Mouse (Mus musculus) forebrain, embryonic 16.5 days (tissue): ENCODE measurements around the gene Slc47a1. TPM values are rescaled to one million over a fixed set of nuclear protein-coding genes. Genes with fewer than 3 reads are reported as not detected.
"Not testable (repeated sequence)": the region's sequence is repeated elsewhere in the genome, so short reads cannot be mapped to it uniquely, and the experiment has no call there.

ENCODE experiments used
- ATAC-seq: fragments of 200-750 bp; cut with Nextera tagmentation; 2 replicates; pipeline ENCODE4 v1.8.0; 2017; ENCODE audit warnings: mild to moderate bottlenecking, moderate library complexity
- H3K27ac ChIP-seq: fragments of 300-500 bp; sonication (generic); 2 replicates; pipeline ENCODE4 v1.5.1; 2014; ENCODE audit warnings: low read length, control low read depth
- H3K27me3 ChIP-seq: fragments of 300-500 bp; sonication (generic); replicated peaks from 2 replicates; pipeline ENCODE4 v1.6.1; 2014; ENCODE audit warnings: low read length; ENCODE audit not compliant: control insufficient read depth, insufficient read depth
- H3K36me3 ChIP-seq: fragments of 300-500 bp; sonication (generic); 2 replicates; pipeline ENCODE4 v1.6.1; 2014; ENCODE audit not compliant: control insufficient read depth, insufficient read depth
- H3K4me1 ChIP-seq: fragments of 300-500 bp; sonication (generic); replicated peaks from 2 replicates; pipeline ENCODE4 v1.6.1; 2014; ENCODE audit warnings: low read length; ENCODE audit not compliant: control insufficient read depth, insufficient read depth
- H3K4me2 ChIP-seq: fragments of 300-500 bp; sonication (generic); 2 replicates; pipeline ENCODE4 v1.6.1; 2014; ENCODE audit warnings: mild to moderate bottlenecking, low read length, control low read depth
- H3K4me3 ChIP-seq: fragments of 300-500 bp; sonication (generic); replicated peaks from 2 replicates; pipeline ENCODE4 v1.5.1; 2014; ENCODE audit warnings: mild to moderate bottlenecking, low read length, control low read depth
- H3K9ac ChIP-seq: fragments of 300-500 bp; sonication (generic); replicated peaks from 2 replicates; pipeline ENCODE4 v1.6.1; 2014; ENCODE audit warnings: low read depth, low read length, control low read depth
- H3K9me3 ChIP-seq: fragments of 300-500 bp; sonication (generic); 2 replicates; pipeline ENCODE4 v1.6.1; 2016; ENCODE audit warnings: low read length; ENCODE audit not compliant: control insufficient read depth
- WGBS: fragments of 180-500 bp; shearing (Covaris S2); extraction: QIAGEN DNeasy Blood & Tissue Kit; methylation state at CpG from one replicate; pipeline ENCODE4 v1.1.7; 2014; 5-methylcytosine and 5-hydroxymethylcytosine counted together
- polyA plus RNA-seq: library from polyadenylated mRNA; unstranded; fragments of >200 nt; fragmentation: Nextera tagmentation; extraction: Ambion mirVana; gene quantifications from 2 replicates; pipeline ENCODE4 v1.2.1, GENCODE M21; 2015

Gene Slc47a1
- polyA plus RNA-seq, 1 experiment from 2014 or later = 0.10 TPM

- no peak overlapping the region for H3K9ac ChIP-seq
- no peaks in the 10 kb centered on the region for H3K36me3 ChIP-seq
- no peaks in the 10 kb centered on the region for H3K27me3 ChIP-seq
- peaks cover 3% of the 10 kb centered on the region for H3K4me1 ChIP-seq
- H3K4me2 ChIP-seq = no peak overlapping the region
- WGBS = 0% methylated on average over 1 of the region's 1 CpGs
- no peak overlapping the region for H3K4me3 ChIP-seq
- no peak overlapping the region for H3K27ac ChIP-seq
- no peaks in the 10 kb centered on the region for H3K9me3 ChIP-seq
- no peak for ATAC-seq
Observed at GRCm38 (mm10) chr11:61410129-61410528, 32.0 kb upstream of the Slc47a1 start.

- Histone ChIP-seq H3K4me3 (peak overlapping the region; percentile 58), H3K9me3 (no peaks in the 10 kb centered on the region), H3K36me3 (no peaks in the 10 kb centered on the region), H3K4me2 (peak overlapping the region; percentile 54), H3K27me3 (no peaks in the 10 kb centered on the region), H3K9ac (no peak overlapping the region), H3K27ac (no peak overlapping the region), H3K4me1 (peaks cover 3% of the 10 kb centered on the region)
- 20% methylated on average over 3 of the region's 3 CpGs for WGBS
- no peak for ATAC-seq
Observed at GRCm38 (mm10) chr11:61409051-61409450, 30.9 kb upstream of the Slc47a1 start.

- WGBS = under 1% methylated on average over 64 of the region's 64 CpGs
- ATAC-seq = peak; percentile 94
- Histone ChIP-seq H3K9ac (peak overlapping the region; percentile 72), H3K27me3 (no peaks in the 10 kb centered on the region), H3K4me1 (peaks cover 3% of the 10 kb centered on the region), H3K36me3 (no peaks in the 10 kb centered on the region), H3K4me3 (peak overlapping the region; percentile 58), H3K4me2 (peak overlapping the region; percentile 54), H3K27ac (peak overlapping the region; percentile 96), H3K9me3 (no peaks in the 10 kb centered on the region)
Observed at GRCm38 (mm10) chr11:61408184-61409027, 30.3 kb upstream of the Slc47a1 start.

GRCm38 (mm10) chr11:61407638-61408183 lies 29.6 kb upstream of the Slc47a1 start:
- no peaks in the 10 kb centered on the region for H3K27me3 ChIP-seq
- peak overlapping the region; percentile 54 for H3K4me2 ChIP-seq
- WGBS = 1% methylated on average over 39 of the region's 39 CpGs
- peak; percentile 91 for ATAC-seq
- H3K9ac ChIP-seq = peak overlapping the region; percentile 72
- H3K9me3 ChIP-seq = no peaks in the 10 kb centered on the region
- no peaks in the 10 kb centered on the region for H3K36me3 ChIP-seq
- peaks cover 3% of the 10 kb centered on the region for H3K4me1 ChIP-seq
- H3K4me3 ChIP-seq = peak overlapping the region; percentile 58
- peak overlapping the region; percentile 96 for H3K27ac ChIP-seq

GRCm38 (mm10) chr11:61401794-61402193 lies 23.6 kb upstream of the Slc47a1 start:
- no peaks in the 10 kb centered on the region for H3K4me1 ChIP-seq
- no peak for ATAC-seq
- 87% methylated on average over 4 of the region's 4 CpGs for WGBS
- no peak overlapping the region for H3K4me3 ChIP-seq
- no peaks in the 10 kb centered on the region for H3K36me3 ChIP-seq
- no peak overlapping the region for H3K27ac ChIP-seq
- H3K9ac ChIP-seq = no peak overlapping the region
- H3K4me2 ChIP-seq = no peak overlapping the region
- no peaks in the 10 kb centered on the region for H3K27me3 ChIP-seq
- H3K9me3 ChIP-seq = no peaks in the 10 kb centered on the region

GRCm38 (mm10) chr11:61400681-61401346 lies 22.7 kb upstream of the Slc47a1 start:
- Histone ChIP-seq H3K27ac (no peak overlapping the region), H3K4me1 (no peaks in the 10 kb centered on the region), H3K4me3 (no peak overlapping the region), H3K4me2 (no peak overlapping the region), H3K9me3 (no peaks in the 10 kb centered on the region), H3K9ac (no peak overlapping the region), H3K36me3 (no peaks in the 10 kb centered on the region), H3K27me3 (no peaks in the 10 kb centered on the region)
- ATAC-seq = no peak
- 89% methylated on average over 8 of the region's 8 CpGs for WGBS

GRCm38 (mm10) chr11:61397423-61398043 lies 19.4 kb upstream of the Slc47a1 start:
- H3K27me3 ChIP-seq, H3K27ac ChIP-seq, H3K9me3 ChIP-seq, H3K9ac ChIP-seq, ATAC-seq, H3K4me3 ChIP-seq, H3K4me1 ChIP-seq, H3K4me2 ChIP-seq, H3K36me3 ChIP-seq: not testable (repeated sequence)
- 95% methylated on average over 17 of the region's 18 CpGs for WGBS

- Histone ChIP-seq H3K27ac (no peak overlapping the region), H3K9me3 (peaks cover 3% of the 10 kb centered on the region; the same call in 1 of the 2 replicates), H3K4me2 (no peak overlapping the region), H3K9ac (no peak overlapping the region), H3K27me3 (no peaks in the 10 kb centered on the region), H3K4me3 (no peak overlapping the region), H3K4me1 (no peaks in the 10 kb centered on the region), H3K36me3 (no peaks in the 10 kb centered on the region)
- ATAC-seq = no peak
- 86% methylated on average over 4 of the region's 4 CpGs for WGBS
Observed at GRCm38 (mm10) chr11:61388936-61389335, 10.8 kb upstream of the Slc47a1 start.

GRCm38 (mm10) chr11:61388012-61388411 lies 9.9 kb upstream of the Slc47a1 start:
- Histone ChIP-seq H3K36me3 (no peaks in the 10 kb centered on the region), H3K9me3 (peaks cover 3% of the 10 kb centered on the region; the same call in 1 of the 2 replicates), H3K9ac (no peak overlapping the region), H3K4me2 (no peak overlapping the region), H3K27ac (no peak overlapping the region), H3K4me1 (no peaks in the 10 kb centered on the region), H3K27me3 (no peaks in the 10 kb centered on the region), H3K4me3 (no peak overlapping the region)
- WGBS = 61% methylated on average over 6 of the region's 6 CpGs
- ATAC-seq = no peak
